Mouse (Mus musculus): ENCODE measurements around the gene Tmem60. TPM values are rescaled to one million over a fixed set of nuclear protein-coding genes. Genes with fewer than 3 reads are reported as not detected.

Gene Tmem60
- total RNA-seq (2023) = 10 to 100 TPM; 14.0 to 15.1 TPM

GRCm38 (mm10) chr5:20881915-20882800 lies at the start of gene Tmem60, which contains the start of gene Phtf2:
Gene Tmem60, plus strand, starts transcription at chr5:20882191.
Gene Phtf2, minus strand, starts transcription at chr5:20882124.

Other genes with a start within 250 kb of the Tmem60 start
- gene Phtf2, start 67 bp upstream of the Tmem60 start, total RNA-seq (2023) = 10 to 100 TPM; 48.7 to 53.3 TPM
- gene Rsbn1l, start 74.2 kb downstream of the Tmem60 start, total RNA-seq (2023) = 10 to 100 TPM; 65.0 to 69.8 TPM
- 10 to 100 TPM; 22.9 to 30.6 TPM for gene Ptpn12, start 173.7 kb downstream of the Tmem60 start, total RNA-seq (2023)